Mouse (Mus musculus) megakaryocyte, embryonic 14.5 days (primary cell): ENCODE data around the gene Dapk2. TPM values are rescaled to one million over a fixed set of nuclear protein-coding genes. Genes with fewer than 3 reads are reported as not detected.
A peak's percentile ranks its signal among the peaks of the same experiment; 100 is the strongest.
"Not testable (repeated sequence)": the region's sequence is repeated elsewhere in the genome, so short reads cannot be mapped to it uniquely, and the experiment has no call there.

Source experiments
- H3K27me3 ChIP-seq: replicated peaks from 2 replicates; pipeline ENCODE3; 2012; ENCODE audit warnings: inconsistent platforms
- H3K36me3 ChIP-seq: replicated peaks from 2 replicates; pipeline ENCODE3; 2012; ENCODE audit warnings: low read length, inconsistent platforms, mixed read lengths
- H3K4me1 ChIP-seq: 2 replicates; pipeline ENCODE4 v1.6.1; 2012; ENCODE audit warnings: inconsistent platforms
- H3K4me3 ChIP-seq: replicated peaks from 2 replicates; pipeline ENCODE3; 2012; ENCODE audit warnings: moderate library complexity, mild to moderate bottlenecking, inconsistent platforms
- H3K9me3 ChIP-seq: 2 replicates; pipeline ENCODE4 v1.6.1; 2012; ENCODE audit warnings: inconsistent platforms
- FLI1 ChIP-seq: IDR thresholded peaks from 2 replicates; pipeline ENCODE4 v1.6.1; 2012; ENCODE audit warnings: low read length, inconsistent platforms, mixed read lengths
- GATA1 ChIP-seq: IDR thresholded peaks from 3 replicates; pipeline ENCODE4 v1.6.1; 2012; ENCODE audit warnings: mixed read lengths, low read length, inconsistent platforms, borderline replicate concordance
- polyA plus RNA-seq: library from polyadenylated mRNA; stranded (reverse); fragments of >175 nt; gene quantifications from 2 replicates; pipeline ENCODE4 v1.2.3, GENCODE M21; 2012; ENCODE audit warnings: low replicate concordance; ENCODE audit not compliant: insufficient read depth

Gene Dapk2
- polyA plus RNA-seq, 1 experiment: 1.2 TPM

GRCm38 (mm10) chr9:66276697-66277385, 118.8 kb downstream of the Dapk2 start:
- no peaks in the 10 kb centered on the region for H3K27me3 ChIP-seq
- H3K4me1 ChIP-seq: peaks cover 98% of the 10 kb centered on the region
- H3K9me3 ChIP-seq: no peaks in the 10 kb centered on the region
- TF ChIP-seq FLI1 (peak; percentile 85; the same call in 1 of the 2 replicates), GATA1 (peak; percentile 95)
- H3K36me3 ChIP-seq: peaks cover 2% of the 10 kb centered on the region
- peak overlapping the region; percentile 78 for H3K4me3 ChIP-seq

DNA sequence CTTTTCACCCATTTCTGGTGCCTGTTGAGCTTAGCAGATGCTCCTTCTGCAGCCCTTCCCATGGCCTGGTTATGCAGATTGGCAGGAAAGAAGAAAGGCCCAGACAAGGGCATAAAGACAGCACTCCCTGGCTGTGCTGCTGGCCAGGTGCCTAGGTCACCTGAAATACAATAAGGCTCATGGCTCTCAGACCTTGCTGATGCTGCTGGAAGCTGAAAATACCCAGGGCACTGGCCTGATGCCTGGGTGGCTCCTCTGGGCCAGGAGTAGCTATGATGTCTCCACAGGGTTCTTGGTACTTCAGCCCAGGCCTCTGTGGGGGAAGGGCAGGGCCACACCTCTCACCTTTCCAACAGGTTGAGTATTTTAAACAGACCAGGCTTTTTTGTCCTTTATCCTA, 121.6 kb downstream of the Dapk2 start:
- Histone ChIP-seq H3K4me1 (peaks cover 88% of the 10 kb centered on the region), H3K4me3 (no peak overlapping the region), H3K9me3 (no peaks in the 10 kb centered on the region), H3K27me3 (no peaks in the 10 kb centered on the region), H3K36me3 (peaks cover 6% of the 10 kb centered on the region)
- TF ChIP-seq GATA1 (no peak), FLI1 (no peak)

DNA sequence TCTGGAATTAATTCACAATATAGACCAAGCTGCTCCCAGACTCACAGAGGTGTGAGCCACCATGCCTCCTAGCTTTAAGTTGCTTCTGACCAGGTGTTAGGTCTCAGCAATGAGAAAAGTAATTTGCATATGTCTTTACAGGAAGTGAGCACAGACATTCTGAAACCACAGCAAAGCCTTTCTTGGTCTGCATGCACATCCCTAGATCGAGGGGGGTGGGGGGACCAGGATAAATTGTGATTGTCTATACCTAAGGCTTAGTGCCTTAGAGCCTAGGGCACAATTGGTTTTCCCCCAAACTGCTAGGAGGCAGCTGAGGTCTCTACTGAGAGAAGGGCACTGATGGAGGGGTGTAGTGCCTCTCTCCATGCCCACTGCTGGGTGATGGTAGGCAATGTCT, 122.5 kb downstream of the Dapk2 start:
- Histone ChIP-seq H3K4me1 (peaks cover 81% of the 10 kb centered on the region), H3K4me3 (peak overlapping the region; percentile 64)
- TF ChIP-seq GATA1 (no peak), FLI1 (no peak)

GRCm38 (mm10) chr9:66281501-66281951, 123.5 kb downstream of the Dapk2 start:
- no peak for TF ChIP-seq GATA1
- no peak for TF ChIP-seq FLI1
- H3K36me3 ChIP-seq: peaks cover 6% of the 10 kb centered on the region

More for the DNA sequence above, 122.5 kb downstream of the Dapk2 start:
- no peaks in the 10 kb centered on the region for H3K27me3 ChIP-seq
- H3K9me3 ChIP-seq: no peaks in the 10 kb centered on the region
- peaks cover 6% of the 10 kb centered on the region for H3K36me3 ChIP-seq

GRCm38 (mm10) chr9:66282582-66282981, 124.6 kb downstream of the Dapk2 start:
- Histone ChIP-seq H3K9me3 (no peaks in the 10 kb centered on the region), H3K4me1 (peaks cover 71% of the 10 kb centered on the region), H3K27me3 (no peaks in the 10 kb centered on the region), H3K36me3 (peaks cover 6% of the 10 kb centered on the region), H3K4me3 (no peak overlapping the region)
- TF ChIP-seq FLI1: no peak

More at GRCm38 (mm10) chr9:66281501-66281951, 123.5 kb downstream of the Dapk2 start:
- Histone ChIP-seq H3K4me3 (peak overlapping the region; percentile 14), H3K27me3 (no peaks in the 10 kb centered on the region), H3K4me1 (peaks cover 75% of the 10 kb centered on the region), H3K9me3 (no peaks in the 10 kb centered on the region)

DNA sequence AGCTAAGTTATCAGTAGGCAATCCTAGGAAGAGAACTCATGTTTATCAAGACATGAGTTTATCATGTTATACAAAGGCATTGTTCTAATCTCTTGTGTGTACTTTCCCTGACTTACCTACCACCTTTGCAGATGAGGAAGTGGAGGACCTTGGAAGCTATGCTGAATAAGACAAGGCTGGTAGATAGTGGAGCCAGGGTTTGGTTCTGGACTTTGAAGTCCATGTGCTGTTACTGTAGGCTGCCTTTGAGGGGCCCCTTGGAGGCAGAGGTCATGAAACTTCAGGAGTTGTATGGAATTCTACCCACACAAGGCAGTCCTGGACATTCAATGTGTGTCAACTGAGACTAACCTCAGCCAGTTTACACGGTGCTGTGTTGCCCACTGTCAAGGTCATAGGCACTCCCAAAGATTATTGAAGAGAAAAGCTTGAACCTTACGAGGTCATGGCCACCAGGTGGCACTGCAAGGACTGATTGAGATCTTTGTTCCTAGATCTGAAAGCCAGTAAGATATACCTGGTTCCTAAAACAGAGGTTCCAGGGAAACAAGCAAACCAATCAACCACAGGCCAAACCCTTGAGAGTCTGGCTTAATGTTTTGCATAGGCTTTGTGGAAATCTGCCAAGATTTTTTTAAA, 125.7 kb downstream of the Dapk2 start:
- Histone ChIP-seq H3K4me1 (peaks cover 64% of the 10 kb centered on the region), H3K36me3 (peaks cover 6% of the 10 kb centered on the region), H3K27me3 (no peaks in the 10 kb centered on the region), H3K9me3 (no peaks in the 10 kb centered on the region), H3K4me3 (no peak overlapping the region)
- TF ChIP-seq FLI1 (no peak), GATA1 (no peak)

- not testable (repeated sequence) for H3K9me3 ChIP-seq, H3K36me3 ChIP-seq, H3K4me3 ChIP-seq, H3K27me3 ChIP-seq
- peaks cover 64% of the 10 kb centered on the region for H3K4me1 ChIP-seq
Observed at GRCm38 (mm10) chr9:66285241-66285640, 127.2 kb downstream of the Dapk2 start.

- H3K4me1 ChIP-seq: peaks cover 62% of the 10 kb centered on the region
- no peaks in the 10 kb centered on the region for H3K9me3 ChIP-seq
- H3K4me3 ChIP-seq: no peak overlapping the region
- no peaks in the 10 kb centered on the region for H3K27me3 ChIP-seq
- peaks cover 6% of the 10 kb centered on the region for H3K36me3 ChIP-seq
- TF ChIP-seq FLI1 (no peak), GATA1 (no peak)
Observed at GRCm38 (mm10) chr9:66285901-66286300, 127.9 kb downstream of the Dapk2 start.

DNA sequence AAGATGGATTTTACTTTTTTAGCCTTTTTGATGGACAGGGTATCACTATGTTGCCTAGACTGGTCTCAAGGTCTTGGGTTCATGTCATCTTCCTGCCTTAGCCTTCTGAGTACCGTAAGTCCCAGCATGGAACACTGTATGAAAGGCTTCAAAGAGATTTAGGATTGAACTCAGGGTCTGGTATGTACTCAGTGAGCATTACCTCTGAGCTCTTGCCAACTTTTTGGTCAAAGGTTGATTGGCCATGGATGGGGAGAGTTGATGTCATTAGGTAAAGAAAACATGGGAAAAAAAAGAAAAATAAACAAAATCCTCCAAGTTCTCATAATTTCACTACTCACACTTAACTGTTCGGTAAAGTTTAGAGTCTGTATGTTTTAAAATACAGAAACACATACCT, 132.7 kb downstream of the Dapk2 start:
- H3K36me3 ChIP-seq: no peaks in the 10 kb centered on the region
- TF ChIP-seq FLI1: no peak
- TF ChIP-seq GATA1: no peak
- no peak overlapping the region for H3K4me3 ChIP-seq
- H3K27me3 ChIP-seq: no peaks in the 10 kb centered on the region
- peaks cover 66% of the 10 kb centered on the region for H3K4me1 ChIP-seq
- no peaks in the 10 kb centered on the region for H3K9me3 ChIP-seq

GRCm38 (mm10) chr9:66293319-66293718, 135.3 kb downstream of the Dapk2 start:
- H3K4me3 ChIP-seq: no peak overlapping the region
- TF ChIP-seq FLI1: no peak
- H3K9me3 ChIP-seq: no peaks in the 10 kb centered on the region
- H3K36me3 ChIP-seq: peaks cover 2% of the 10 kb centered on the region
- H3K27me3 ChIP-seq: no peaks in the 10 kb centered on the region
- peaks cover 75% of the 10 kb centered on the region for H3K4me1 ChIP-seq

DNA sequence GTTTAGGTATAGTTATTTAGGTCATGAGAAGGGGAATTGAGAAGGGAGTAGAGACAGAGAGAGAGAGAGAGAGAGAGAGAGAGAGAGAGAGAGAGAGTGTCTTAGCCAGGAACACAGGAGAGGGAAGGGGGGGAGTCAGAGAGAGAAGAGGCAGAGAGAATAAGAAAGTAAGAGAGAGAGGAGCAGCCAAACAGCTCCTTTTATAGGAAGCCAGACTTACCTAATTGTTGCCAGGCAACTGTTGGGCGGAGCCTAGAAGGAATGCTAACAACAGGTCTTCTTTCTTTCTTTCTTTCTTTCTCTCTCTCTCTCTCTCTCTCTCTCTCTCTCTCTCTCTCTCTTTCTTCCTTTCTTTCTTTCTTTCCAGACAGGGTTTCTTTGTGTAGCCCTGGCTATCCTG, 136.2 kb downstream of the Dapk2 start:
- no peaks in the 10 kb centered on the region for H3K27me3 ChIP-seq
- no peak for TF ChIP-seq GATA1
- TF ChIP-seq FLI1: no peak
- H3K4me3 ChIP-seq: no peak overlapping the region
- peaks cover 8% of the 10 kb centered on the region for H3K9me3 ChIP-seq
- peaks cover 74% of the 10 kb centered on the region for H3K4me1 ChIP-seq
- H3K36me3 ChIP-seq: peaks cover 10% of the 10 kb centered on the region
